Mouse (Mus musculus) layer of hippocampus, adult 18-20 months (tissue): ENCODE data around the gene Il17rb. TPM values are rescaled to one million over a fixed set of nuclear protein-coding genes. Genes with fewer than 3 reads are reported as not detected.

Experiments
- DNase-seq, 2 experiments: peaks; one replicate each; pipeline ENCODE4 v3.0.0; 2022; ENCODE audit warnings: low spot score in 2 of 2
- microRNA-seq, 2 experiments: library from miRNA; unstranded; fragments of <30 nt; microRNA quantifications; one replicate each; pipeline ENCODE4 v1.2.0; 2021
- total RNA-seq, 2 experiments: library from RNA; stranded (reverse); gene quantifications; 2 replicates each; pipeline ENCODE4 v1.2.3; 2021

The Il17rb gene
- total RNA-seq, 2 experiments from 2014 or later = 1.0 to 1.3 TPM

GRCm38 (mm10) chr14:29971446-29971845, 37.2 kb downstream of the Il17rb start:
- no peak for DNase-seq

- DNase-seq = peak; percentile 95 to 99
Measured at GRCm38 (mm10) chr14:29968075-29968821, 40.4 kb downstream of the Il17rb start, which contains the start of gene Selenok. Gene Selenok (plus strand): TSS chr14:29968308.

- DNase-seq = no peak
Measured at GRCm38 (mm10) chr14:29967611-29968010, 41.1 kb downstream of the Il17rb start.

GRCm38 (mm10) chr14:29957393-29957792, 51.3 kb downstream of the Il17rb start:
- no peak for DNase-seq

GRCm38 (mm10) chr14:29950805-29951204, 57.9 kb downstream of the Il17rb start:
- no peak for DNase-seq

- DNase-seq = no peak
Measured at GRCm38 (mm10) chr14:29946761-29947309, 61.9 kb downstream of the Il17rb start.

Small RNAs within 50 kb of the gene (microRNA-seq; reads per million reads assigned to microRNA genes)
- 0.20 to 0.99 reads per million in 2 experiments for gene Mir6947

Other genes starting within 250 kb of the Il17rb start
- 100 to 1,000 TPM; 103 to 113 TPM for gene Selenok, start 40.6 kb downstream of the Il17rb start, total RNA-seq
- gene Actr8, start 30.6 kb downstream of the Il17rb start, total RNA-seq = 10 to 100 TPM; 75.6 to 76.4 TPM
- 1 to 10 TPM; 3.2 TPM for gene Chdh, start 127 bp upstream of the Il17rb start, total RNA-seq